Mouse (Mus musculus) hindbrain, embryonic 15.5 days (tissue): Measurements from ENCODE around the gene Camk2b. TPM values are rescaled to one million over a fixed set of nuclear protein-coding genes. Genes with fewer than 3 reads are reported as not detected.

Experiments used
- ATAC-seq: fragments of 200-750 bp; cut with Nextera tagmentation; 2 replicates; pipeline ENCODE4 v1.8.0; 2017; ENCODE audit warnings: low read depth, moderate number of reproducible peaks, moderate TSS enrichment; ENCODE audit not compliant: low FRiP score
- H3K27ac ChIP-seq: fragments of 300-500 bp; sonication (generic); replicated peaks from 2 replicates; pipeline ENCODE4 v1.5.1; 2015; ENCODE audit warnings: mild to moderate bottlenecking, inconsistent platforms
- H3K27me3 ChIP-seq: fragments of 300-500 bp; sonication (generic); 2 replicates; pipeline ENCODE4 v1.6.1; 2015; ENCODE audit warnings: control low read depth, inconsistent platforms
- H3K36me3 ChIP-seq: fragments of 300-500 bp; sonication (generic); 2 replicates; pipeline ENCODE4 v1.6.1; 2015; ENCODE audit warnings: control low read depth, inconsistent platforms
- H3K4me1 ChIP-seq: fragments of 300-500 bp; sonication (generic); replicated peaks from 2 replicates; pipeline ENCODE4 v1.6.1; 2015; ENCODE audit warnings: control low read depth, inconsistent platforms
- H3K4me2 ChIP-seq: fragments of 300-500 bp; sonication (generic); 2 replicates; pipeline ENCODE4 v1.6.1; 2015; ENCODE audit warnings: moderate library complexity, mild to moderate bottlenecking, inconsistent platforms
- H3K4me3 ChIP-seq: fragments of 300-500 bp; sonication (generic); 2 replicates; pipeline ENCODE4 v1.5.1; 2015; ENCODE audit warnings: mild to moderate bottlenecking, inconsistent platforms
- H3K9ac ChIP-seq: fragments of 300-500 bp; sonication (generic); 2 replicates; pipeline ENCODE4 v1.6.1; 2015; ENCODE audit warnings: inconsistent platforms
- H3K9me3 ChIP-seq: fragments of 300-500 bp; sonication (generic); 2 replicates; pipeline ENCODE4 v1.6.1; 2016; ENCODE audit warnings: control low read depth, inconsistent platforms
- WGBS: fragments of 180-500 bp; shearing (Covaris S2); methylation state at CpG from one replicate; pipeline ENCODE4 v1.1.7; 2015; 5-methylcytosine and 5-hydroxymethylcytosine counted together
- polyA plus RNA-seq: library from polyadenylated mRNA; unstranded; fragments of >200 nt; fragmentation: Nextera tagmentation; extraction: Ambion mirVana; gene quantifications from 2 replicates; pipeline ENCODE4 v1.2.1, GENCODE M21; 2015

Gene Camk2b
- polyA plus RNA-seq, 1 experiment from 2014 or later: 145 TPM

DNA sequence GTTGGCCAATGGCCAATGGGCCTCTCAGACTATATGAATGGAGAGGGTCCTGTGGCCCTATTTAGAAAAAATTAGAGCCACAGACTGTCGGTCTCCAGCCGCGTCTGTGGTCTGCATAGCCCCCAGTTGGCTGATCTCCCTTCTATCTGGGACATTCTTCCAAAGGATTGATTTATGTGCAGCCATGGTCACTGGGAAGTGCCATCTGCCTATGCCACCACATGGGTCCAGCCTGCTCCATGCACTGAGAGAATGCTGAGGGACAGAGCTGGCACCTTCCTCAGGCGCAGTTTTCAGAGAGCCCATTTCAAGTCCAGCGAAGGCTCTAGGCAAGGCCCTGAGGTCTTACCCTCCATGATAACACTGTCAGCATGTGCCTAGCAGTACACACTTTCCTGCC is 72.0 kb downstream of the Camk2b start:
- Histone ChIP-seq H3K27me3 (no peaks in the 10 kb centered on the region), H3K4me2 (no peak overlapping the region), H3K9me3 (no peaks in the 10 kb centered on the region), H3K4me3 (no peak overlapping the region), H3K36me3 (peaks cover 6% of the 10 kb centered on the region), H3K27ac (no peak overlapping the region), H3K9ac (no peak overlapping the region), H3K4me1 (no peaks in the 10 kb centered on the region; the same call in 1 of the 2 replicates)
- ATAC-seq: no peak
- 69% methylated on average over 5 of the region's 5 CpGs for WGBS

DNA sequence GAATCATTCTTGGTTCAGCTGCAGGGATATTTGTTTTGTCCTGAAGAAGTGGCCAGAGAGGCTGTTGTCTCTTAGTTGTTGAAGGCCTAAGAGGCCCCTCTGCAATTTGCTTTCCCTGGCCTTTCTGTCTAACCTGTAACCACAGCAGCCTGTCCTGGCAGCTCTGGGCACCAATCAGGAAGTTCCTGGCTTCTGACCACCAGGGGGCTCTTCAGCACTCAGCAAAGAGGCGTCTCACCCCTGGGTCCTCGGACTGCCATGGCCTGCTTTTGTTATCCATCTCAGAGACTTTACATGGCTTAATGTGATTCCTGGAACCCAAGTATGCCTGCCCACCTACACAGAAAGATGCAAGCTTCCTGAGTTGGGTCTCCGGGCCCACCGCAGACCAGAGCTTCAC is 75.3 kb downstream of the Camk2b start:
- WGBS: 30% methylated on average over 4 of the region's 4 CpGs
- ATAC-seq: no peak
- no peak overlapping the region for H3K4me3 ChIP-seq
- no peak overlapping the region for H3K9ac ChIP-seq
- peaks cover 16% of the 10 kb centered on the region for H3K36me3 ChIP-seq
- no peak overlapping the region for H3K27ac ChIP-seq
- no peaks in the 10 kb centered on the region for H3K4me1 ChIP-seq
- H3K27me3 ChIP-seq: no peaks in the 10 kb centered on the region
- no peaks in the 10 kb centered on the region for H3K9me3 ChIP-seq
- H3K4me2 ChIP-seq: no peak overlapping the region

DNA sequence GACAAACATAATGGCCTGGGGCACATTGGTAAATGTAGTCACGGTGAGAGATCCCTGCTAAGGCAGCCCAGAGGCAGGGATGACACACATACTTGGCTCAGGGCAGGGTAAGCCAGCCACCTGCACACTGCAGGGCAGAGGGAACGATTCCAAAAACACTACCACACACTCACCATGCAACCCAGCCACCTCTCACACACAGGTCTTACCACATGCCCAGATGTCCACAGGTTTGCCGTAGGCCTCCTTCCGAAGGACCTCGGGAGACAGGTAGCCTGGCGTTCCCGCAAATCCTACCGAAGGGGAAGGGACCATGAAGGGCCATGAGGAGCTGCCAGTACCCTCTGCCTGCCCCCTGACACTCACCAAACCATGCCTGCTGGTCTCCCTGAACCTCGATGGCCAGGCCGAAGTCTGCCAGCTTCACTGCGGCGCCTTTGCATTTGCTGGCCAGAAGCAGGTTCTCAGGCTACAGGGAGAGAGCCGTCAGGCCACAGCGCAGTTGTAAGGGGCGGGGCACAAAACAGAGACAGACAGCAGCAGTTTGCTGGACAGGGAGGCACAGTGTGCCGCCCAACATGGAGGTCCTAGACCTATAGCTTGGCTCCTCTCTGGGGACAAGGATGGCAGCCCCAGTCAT is 76.1 kb downstream of the Camk2b start:
- no peak overlapping the region for H3K4me2 ChIP-seq
- H3K9me3 ChIP-seq: no peaks in the 10 kb centered on the region
- WGBS: 90% methylated on average over 16 of the region's 16 CpGs
- no peak overlapping the region for H3K4me3 ChIP-seq
- H3K9ac ChIP-seq: no peak overlapping the region
- peaks cover 16% of the 10 kb centered on the region for H3K36me3 ChIP-seq
- no peaks in the 10 kb centered on the region for H3K4me1 ChIP-seq
- ATAC-seq: no peak
- H3K27ac ChIP-seq: no peak overlapping the region
- H3K27me3 ChIP-seq: no peaks in the 10 kb centered on the region

DNA sequence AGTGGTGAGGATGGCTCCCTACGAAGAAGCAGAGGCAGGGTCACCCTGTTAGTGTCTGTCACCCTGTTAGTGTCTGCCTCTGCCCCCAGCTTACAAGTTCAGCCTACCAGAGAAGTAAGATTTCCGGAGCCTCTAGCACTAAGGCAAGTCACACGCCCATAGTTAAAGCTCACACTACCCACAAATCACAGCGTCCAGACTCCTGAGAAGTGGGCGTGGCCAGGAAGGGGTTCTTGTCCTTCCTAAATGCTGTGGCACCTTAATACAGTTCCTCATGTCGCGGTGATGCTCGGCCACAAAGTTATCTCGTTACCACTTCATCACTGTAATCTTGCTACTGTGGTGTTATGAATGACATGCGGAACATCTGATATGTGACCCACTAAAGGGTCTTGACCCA is 78.0 kb downstream of the Camk2b start:
- H3K27me3 ChIP-seq: no peaks in the 10 kb centered on the region
- no peak for ATAC-seq
- H3K4me2 ChIP-seq: no peak overlapping the region
- H3K9ac ChIP-seq: no peak overlapping the region
- H3K4me3 ChIP-seq: no peak overlapping the region
- H3K4me1 ChIP-seq: no peaks in the 10 kb centered on the region
- H3K36me3 ChIP-seq: peaks cover 16% of the 10 kb centered on the region
- no peaks in the 10 kb centered on the region for H3K9me3 ChIP-seq
- no peak overlapping the region for H3K27ac ChIP-seq
- 82% methylated on average over 10 of the region's 10 CpGs for WGBS

DNA sequence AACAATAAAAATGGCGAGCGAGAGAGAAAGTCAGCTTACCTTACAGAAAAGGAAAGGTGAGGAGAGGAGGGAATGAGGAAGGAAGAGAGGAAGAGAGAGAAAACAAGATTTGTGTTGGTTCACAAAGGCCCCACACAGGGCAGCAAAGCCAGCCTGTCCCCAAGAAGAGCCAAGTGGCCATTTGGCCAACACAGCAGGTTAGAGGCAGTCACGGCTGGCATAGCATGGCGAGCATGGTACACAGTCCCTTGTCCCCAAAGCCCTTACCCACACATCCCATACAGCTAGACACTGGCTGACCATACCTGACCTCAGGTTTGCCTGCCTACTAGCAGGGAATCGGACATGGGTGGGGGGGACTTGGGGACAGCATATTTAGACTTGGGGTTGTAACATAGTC is 82.5 kb downstream of the Camk2b start:
- no peaks in the 10 kb centered on the region for H3K4me1 ChIP-seq
- H3K27me3 ChIP-seq: no peaks in the 10 kb centered on the region
- H3K9me3 ChIP-seq: no peaks in the 10 kb centered on the region
- H3K4me2 ChIP-seq: no peak overlapping the region
- WGBS: 96% methylated on average over 5 of the region's 5 CpGs
- H3K9ac ChIP-seq: no peak overlapping the region
- no peak for ATAC-seq
- H3K27ac ChIP-seq: no peak overlapping the region
- peaks cover 10% of the 10 kb centered on the region for H3K36me3 ChIP-seq
- no peak overlapping the region for H3K4me3 ChIP-seq

DNA sequence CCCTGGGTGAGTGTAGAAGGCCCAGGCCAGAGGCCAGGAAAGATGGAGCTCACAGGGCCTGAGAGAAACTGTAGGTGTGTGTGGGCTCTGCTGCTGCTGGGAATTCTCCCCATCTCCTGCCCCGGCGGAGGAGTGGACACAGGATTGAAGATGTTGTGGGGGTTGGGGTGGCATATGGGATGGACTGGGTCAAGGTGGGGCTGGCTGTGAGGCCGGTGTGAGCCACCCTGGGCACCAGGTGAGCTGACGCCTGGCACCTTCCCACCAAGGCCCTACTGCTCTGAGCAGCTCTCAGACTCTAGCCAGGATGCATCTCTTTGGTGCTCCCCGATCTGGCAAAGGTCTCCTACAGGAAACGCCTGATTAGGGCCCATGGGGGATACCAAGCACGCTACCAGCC is 84.8 kb downstream of the Camk2b start:
- WGBS: 93% methylated on average over 7 of the region's 7 CpGs
- no peak for ATAC-seq
- Histone ChIP-seq H3K27me3 (no peaks in the 10 kb centered on the region), H3K9me3 (no peaks in the 10 kb centered on the region), H3K9ac (no peak overlapping the region), H3K36me3 (peaks cover 5% of the 10 kb centered on the region), H3K4me1 (no peaks in the 10 kb centered on the region), H3K4me2 (no peak overlapping the region), H3K27ac (no peak overlapping the region), H3K4me3 (no peak overlapping the region)

DNA sequence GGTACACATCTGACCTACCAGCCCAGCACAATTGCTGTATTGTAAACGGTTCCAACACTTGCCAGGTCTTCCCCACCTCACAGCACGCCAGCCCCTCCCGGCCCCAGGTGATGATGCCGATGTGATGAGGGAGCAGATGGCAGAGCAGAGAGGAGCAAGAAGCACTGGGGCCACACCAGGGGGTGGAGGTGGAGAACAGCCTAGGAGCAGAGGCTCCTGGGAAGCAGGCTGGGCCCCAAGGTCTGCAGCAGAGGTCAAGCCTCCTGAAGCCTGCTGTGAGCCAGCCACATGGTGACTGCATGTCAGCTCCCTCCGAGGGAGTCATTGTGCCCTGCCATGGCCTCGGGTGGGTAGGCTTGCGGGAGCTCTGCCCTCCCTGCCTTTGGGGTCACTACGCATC is 85.6 kb downstream of the Camk2b start:
- H3K9me3 ChIP-seq: no peaks in the 10 kb centered on the region
- 67% methylated on average over 8 of the region's 8 CpGs for WGBS

DNA sequence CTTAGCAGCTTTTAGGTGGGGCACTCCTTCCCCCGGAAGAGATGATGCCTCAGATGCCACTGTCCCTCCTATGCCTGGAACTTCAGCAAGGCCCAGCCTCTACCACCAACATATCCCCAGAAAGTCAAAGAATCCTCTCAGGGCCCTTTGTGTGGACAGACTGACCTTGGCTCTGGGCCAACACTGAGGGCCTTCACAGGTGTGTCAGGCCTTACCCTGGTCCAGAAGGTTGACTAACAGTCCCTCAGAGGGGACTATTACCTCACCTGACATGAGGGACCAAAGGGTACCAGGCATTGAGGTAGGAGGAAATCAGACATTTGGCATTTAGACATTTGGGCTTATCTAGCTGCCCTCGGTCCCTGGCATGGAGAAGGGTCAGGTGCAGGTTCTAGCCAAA is 86.1 kb downstream of the Camk2b start:
- Histone ChIP-seq H3K9me3 (no peaks in the 10 kb centered on the region), H3K4me3 (no peak overlapping the region), H3K9ac (no peak overlapping the region), H3K4me1 (no peaks in the 10 kb centered on the region), H3K4me2 (no peak overlapping the region), H3K36me3 (peaks cover 5% of the 10 kb centered on the region), H3K27me3 (no peaks in the 10 kb centered on the region), H3K27ac (no peak overlapping the region)
- no peak for ATAC-seq
- 91% methylated on average over 2 of the region's 2 CpGs for WGBS

More for the DNA sequence above, 85.6 kb downstream of the Camk2b start:
- Histone ChIP-seq H3K27ac (no peak overlapping the region), H3K36me3 (peaks cover 5% of the 10 kb centered on the region), H3K4me3 (no peak overlapping the region), H3K4me1 (no peaks in the 10 kb centered on the region), H3K9ac (no peak overlapping the region), H3K4me2 (no peak overlapping the region), H3K27me3 (no peaks in the 10 kb centered on the region)
- ATAC-seq: no peak

DNA sequence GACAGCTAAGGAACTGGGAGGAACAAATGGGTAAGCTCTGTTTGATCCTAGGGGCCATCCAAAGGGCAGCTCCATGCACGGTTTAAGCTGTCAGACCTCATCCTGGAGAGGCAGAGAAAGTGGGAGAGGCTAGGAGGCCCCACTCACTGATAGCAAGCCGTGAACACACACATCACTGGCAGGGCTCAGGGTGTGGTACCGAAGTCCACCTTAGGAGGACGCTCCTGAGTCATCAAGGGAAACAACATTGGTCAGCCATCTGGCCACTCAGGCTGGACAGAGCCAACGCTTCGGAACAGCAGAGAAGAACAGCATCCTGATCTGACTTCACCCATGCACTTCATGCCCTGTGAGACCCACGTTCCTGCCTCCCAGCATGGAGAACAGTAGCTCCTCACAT is 87.1 kb downstream of the Camk2b start:
- Histone ChIP-seq H3K9ac (no peak overlapping the region), H3K4me3 (no peak overlapping the region), H3K4me1 (no peaks in the 10 kb centered on the region), H3K9me3 (no peaks in the 10 kb centered on the region), H3K36me3 (peaks cover 5% of the 10 kb centered on the region), H3K27me3 (no peaks in the 10 kb centered on the region), H3K4me2 (no peak overlapping the region), H3K27ac (no peak overlapping the region)
- 89% methylated on average over 7 of the region's 7 CpGs for WGBS
- no peak for ATAC-seq

DNA sequence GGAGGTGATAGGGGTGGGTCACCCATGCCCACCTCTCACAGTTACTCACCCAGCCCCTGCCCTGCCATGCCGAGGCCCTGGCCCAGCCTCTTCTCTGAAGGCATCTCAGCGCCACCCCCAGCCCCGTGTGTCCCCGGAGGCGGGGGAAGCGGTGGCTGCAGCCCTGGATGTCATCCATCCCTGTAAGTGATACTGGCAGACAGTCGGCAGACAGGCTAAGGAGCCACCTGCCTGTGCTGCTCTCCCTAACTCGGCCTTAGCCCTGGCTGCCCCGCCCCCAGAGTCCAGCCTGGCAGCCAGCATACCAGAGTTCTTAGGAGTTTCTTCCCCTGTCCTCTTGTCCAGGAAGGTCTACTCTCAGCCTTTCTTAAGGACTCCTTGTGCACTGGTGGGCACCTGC is 90.1 kb downstream of the Camk2b start:
- Histone ChIP-seq H3K9me3 (no peaks in the 10 kb centered on the region), H3K4me1 (no peaks in the 10 kb centered on the region), H3K27me3 (no peaks in the 10 kb centered on the region), H3K4me2 (no peak overlapping the region), H3K36me3 (peaks cover 12% of the 10 kb centered on the region), H3K9ac (no peak overlapping the region), H3K27ac (no peak overlapping the region), H3K4me3 (no peak overlapping the region)
- WGBS: 21% methylated on average over 9 of the region's 9 CpGs
- ATAC-seq: no peak

DNA sequence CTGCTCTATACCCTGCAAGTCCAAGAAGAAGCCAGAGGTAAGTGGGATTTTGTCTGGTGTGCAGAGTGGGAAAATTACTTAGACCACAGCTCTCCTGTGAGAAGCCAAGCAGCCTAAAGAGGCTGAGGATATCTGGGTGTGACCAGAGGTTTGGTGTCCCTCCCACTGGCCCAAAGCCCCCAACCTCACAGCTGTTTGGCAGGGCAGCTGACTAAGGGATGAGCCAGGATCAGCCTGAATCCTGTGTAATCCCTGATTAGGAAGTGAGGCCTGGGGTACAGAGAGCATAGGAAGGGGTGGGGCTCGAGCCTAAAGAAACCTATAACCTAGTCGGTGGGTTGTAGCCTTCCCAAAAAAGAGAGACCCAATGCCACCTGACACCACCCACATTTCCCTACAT is 91.1 kb downstream of the Camk2b start:
- Histone ChIP-seq H3K4me2 (no peak overlapping the region), H3K36me3 (peaks cover 10% of the 10 kb centered on the region; the same call in 1 of the 2 replicates), H3K4me1 (no peaks in the 10 kb centered on the region), H3K27me3 (no peaks in the 10 kb centered on the region), H3K9me3 (no peaks in the 10 kb centered on the region), H3K27ac (no peak overlapping the region), H3K9ac (no peak overlapping the region), H3K4me3 (no peak overlapping the region)
- 82% methylated on average over 2 of the region's 2 CpGs for WGBS
- ATAC-seq: no peak

DNA sequence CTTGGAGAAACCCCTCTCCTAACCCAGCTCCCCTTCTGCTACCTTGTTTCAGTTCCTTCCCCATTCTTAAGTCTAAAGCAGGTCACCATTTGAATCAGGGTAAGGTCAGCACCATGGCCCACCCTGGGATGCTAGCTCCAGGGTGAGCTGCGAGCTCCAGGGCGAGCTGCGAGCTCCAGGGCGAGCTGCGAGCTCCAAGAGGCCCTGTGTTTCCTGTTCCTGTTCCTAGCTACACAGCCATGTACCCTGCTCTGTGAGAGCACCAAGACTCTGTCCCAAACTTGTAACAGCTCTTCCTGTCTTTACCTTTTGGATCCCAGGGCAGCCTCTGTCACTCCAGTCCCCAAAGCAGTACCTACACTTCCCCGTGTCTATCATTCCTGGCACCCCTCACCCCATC is 92.1 kb downstream of the Camk2b start:
- Histone ChIP-seq H3K9me3 (no peaks in the 10 kb centered on the region), H3K4me2 (no peak overlapping the region), H3K4me1 (no peaks in the 10 kb centered on the region), H3K36me3 (peaks cover 15% of the 10 kb centered on the region), H3K27ac (no peak overlapping the region), H3K27me3 (no peaks in the 10 kb centered on the region), H3K4me3 (no peak overlapping the region), H3K9ac (no peak overlapping the region)
- ATAC-seq: no peak
- WGBS: 79% methylated on average over 6 of the region's 6 CpGs

DNA sequence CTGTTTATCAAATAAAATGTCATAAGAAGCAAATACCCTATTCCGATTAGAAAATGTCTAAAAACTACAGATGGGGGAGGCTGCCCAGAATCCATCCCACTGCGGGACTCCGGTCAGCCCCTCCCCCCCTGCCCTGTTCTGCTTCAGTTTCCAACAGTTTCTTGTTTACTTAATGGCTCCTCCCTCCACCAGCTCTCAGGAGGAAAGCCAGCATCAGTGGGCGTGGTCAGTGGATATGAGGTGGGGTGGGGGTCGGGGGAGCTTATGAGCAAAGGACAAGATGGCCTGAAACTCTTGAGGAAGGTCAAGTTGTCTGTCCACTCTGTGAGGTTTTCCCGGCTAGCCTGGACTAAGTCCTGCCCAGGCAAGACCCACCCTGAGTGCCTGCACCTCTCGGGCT is 93.0 kb downstream of the Camk2b start:
- Histone ChIP-seq H3K9ac (no peak overlapping the region), H3K4me1 (no peaks in the 10 kb centered on the region), H3K27ac (no peak overlapping the region), H3K9me3 (no peaks in the 10 kb centered on the region), H3K4me2 (no peak overlapping the region), H3K36me3 (peaks cover 18% of the 10 kb centered on the region), H3K4me3 (no peak overlapping the region), H3K27me3 (no peaks in the 10 kb centered on the region)
- no peak for ATAC-seq
- 55% methylated on average over 7 of the region's 7 CpGs for WGBS
